Mouse (Mus musculus) 3134 (cell line): ENCODE measurements around the gene Gmnn.

Source experiments
- DNase-seq: peaks from one replicate; pipeline ENCODE4 v3.0.0-alpha.2; 2011; ENCODE audit warnings: low spot score; ENCODE audit not compliant: insufficient read length; ENCODE audit errors: extremely low read depth

The Gmnn gene

GRCm38 (mm10) chr13:24712581-24713130, 49.1 kb downstream of the Gmnn start:
- no peak for DNase-seq

- DNase-seq = no peak
Measured at GRCm38 (mm10) chr13:24710968-24711367, 50.8 kb downstream of the Gmnn start.

GRCm38 (mm10) chr13:24709656-24710396, 51.9 kb downstream of the Gmnn start:
- DNase-seq = no peak

GRCm38 (mm10) chr13:24702128-24702527, 59.6 kb downstream of the Gmnn start:
- no peak for DNase-seq
